Mouse (Mus musculus): ENCODE data around the gene Sys1. TPM values are rescaled to one million over a fixed set of nuclear protein-coding genes. Genes with fewer than 3 reads are reported as not detected.

Sys1 gene
- polyA plus RNA-seq, 1 experiment from 2014 or later = 88.2 TPM

- Histone ChIP-seq H3K4me2 (no peak overlapping the region), H3K9me3 (no peaks in the 10 kb centered on the region), H3K36me3 (no peaks in the 10 kb centered on the region), H3K4me1 (replicated peaks) (no peaks in the 10 kb centered on the region), H3K4me3 (no peak overlapping the region), H3K9ac (no peak overlapping the region), H3K27me3 (no peaks in the 10 kb centered on the region), H3K27ac (replicated peaks) (no peak overlapping the region)
- ATAC-seq (ENCODE audit: low FRiP score, low read depth) = no peak
- 72% methylated on average over 8 of the region's 8 CpGs for WGBS
Observed at GRCm38 (mm10) chr2:164513389-164513788, 56.6 kb downstream of the Sys1 start.

GRCm38 (mm10) chr2:164514916-164515315 lies 58.2 kb downstream of the Sys1 start:
- Histone ChIP-seq H3K36me3 (no peaks in the 10 kb centered on the region), H3K4me1 (replicated peaks) (no peaks in the 10 kb centered on the region), H3K4me3 (no peak overlapping the region), H3K27ac (replicated peaks) (no peak overlapping the region), H3K9ac (no peak overlapping the region), H3K4me2 (no peak overlapping the region), H3K27me3 (no peaks in the 10 kb centered on the region), H3K9me3 (no peaks in the 10 kb centered on the region)
- no peak for ATAC-seq (ENCODE audit: low FRiP score, low read depth)
- WGBS = 81% methylated on average over 3 of the region's 3 CpGs

- H3K27ac ChIP-seq (replicated peaks) = no peak overlapping the region
- ATAC-seq (ENCODE audit: low FRiP score, low read depth) = no peak
- no peaks in the 10 kb centered on the region for H3K9me3 ChIP-seq
- H3K36me3 ChIP-seq = no peaks in the 10 kb centered on the region
- no peaks in the 10 kb centered on the region for H3K27me3 ChIP-seq
- no peaks in the 10 kb centered on the region for H3K4me1 ChIP-seq (replicated peaks)
- no peak overlapping the region for H3K4me3 ChIP-seq
- WGBS = 77% methylated on average over 9 of the region's 9 CpGs
- H3K9ac ChIP-seq = no peak overlapping the region
- H3K4me2 ChIP-seq = no peak overlapping the region
Observed at GRCm38 (mm10) chr2:164515897-164516296, 59.1 kb downstream of the Sys1 start.

- H3K27me3 ChIP-seq = no peaks in the 10 kb centered on the region
- H3K36me3 ChIP-seq = no peaks in the 10 kb centered on the region
- no peaks in the 10 kb centered on the region for H3K9me3 ChIP-seq
- H3K4me1 ChIP-seq (replicated peaks) = no peaks in the 10 kb centered on the region
- no peak for ATAC-seq (ENCODE audit: low FRiP score, low read depth)
- H3K4me3 ChIP-seq = no peak overlapping the region
- H3K4me2 ChIP-seq = no peak overlapping the region
- WGBS = 83% methylated on average over 11 of the region's 11 CpGs
- no peak overlapping the region for H3K9ac ChIP-seq
- no peak overlapping the region for H3K27ac ChIP-seq (replicated peaks)
Observed at GRCm38 (mm10) chr2:164516592-164516991, 59.8 kb downstream of the Sys1 start.

- no peaks in the 10 kb centered on the region for H3K36me3 ChIP-seq
- H3K9me3 ChIP-seq = no peaks in the 10 kb centered on the region
- H3K4me1 ChIP-seq (replicated peaks) = no peaks in the 10 kb centered on the region
- no peaks in the 10 kb centered on the region for H3K27me3 ChIP-seq
- H3K4me2 ChIP-seq = no peak overlapping the region
- H3K27ac ChIP-seq (replicated peaks) = no peak overlapping the region
- no peak overlapping the region for H3K4me3 ChIP-seq
- no peak for ATAC-seq (ENCODE audit: low FRiP score, low read depth)
- WGBS = 29% methylated on average over 10 of the region's 10 CpGs
- H3K9ac ChIP-seq = no peak overlapping the region
Observed at GRCm38 (mm10) chr2:164517485-164518221, 60.9 kb downstream of the Sys1 start.

GRCm38 (mm10) chr2:164518266-164519170 lies 61.8 kb downstream of the Sys1 start:
- no peaks in the 10 kb centered on the region for H3K27me3 ChIP-seq
- no peaks in the 10 kb centered on the region for H3K36me3 ChIP-seq
- no peak overlapping the region for H3K4me2 ChIP-seq
- no peak overlapping the region for H3K27ac ChIP-seq (replicated peaks)
- no peak overlapping the region for H3K4me3 ChIP-seq
- no peaks in the 10 kb centered on the region for H3K9me3 ChIP-seq
- ATAC-seq (ENCODE audit: low FRiP score, low read depth) = no peak
- WGBS = 60% methylated on average over 11 of the region's 11 CpGs
- no peak overlapping the region for H3K9ac ChIP-seq
- no peaks in the 10 kb centered on the region for H3K4me1 ChIP-seq (replicated peaks)

- no peaks in the 10 kb centered on the region for H3K27me3 ChIP-seq
- H3K27ac ChIP-seq (replicated peaks) = no peak overlapping the region
- no peak overlapping the region for H3K9ac ChIP-seq
- WGBS = 82% methylated on average over 6 of the region's 6 CpGs
- no peak for ATAC-seq (ENCODE audit: low FRiP score, low read depth)
- no peak overlapping the region for H3K4me2 ChIP-seq
- no peaks in the 10 kb centered on the region for H3K4me1 ChIP-seq (replicated peaks)
- H3K36me3 ChIP-seq = no peaks in the 10 kb centered on the region
- no peaks in the 10 kb centered on the region for H3K9me3 ChIP-seq
- H3K4me3 ChIP-seq = no peak overlapping the region
Observed at GRCm38 (mm10) chr2:164519171-164519526, 62.4 kb downstream of the Sys1 start.

- H3K4me3 ChIP-seq = no peak overlapping the region
- no peaks in the 10 kb centered on the region for H3K27me3 ChIP-seq
- no peaks in the 10 kb centered on the region for H3K36me3 ChIP-seq
- H3K27ac ChIP-seq (replicated peaks) = no peak overlapping the region
- H3K4me2 ChIP-seq = no peak overlapping the region
- H3K4me1 ChIP-seq (replicated peaks) = no peaks in the 10 kb centered on the region
- WGBS = 15% methylated on average over 3 of the region's 3 CpGs
- no peak overlapping the region for H3K9ac ChIP-seq
- no peaks in the 10 kb centered on the region for H3K9me3 ChIP-seq
- no peak for ATAC-seq (ENCODE audit: low FRiP score, low read depth)
Observed at GRCm38 (mm10) chr2:164520782-164521181, 64.0 kb downstream of the Sys1 start.

- 23% methylated on average over 11 of the region's 11 CpGs for WGBS
- Histone ChIP-seq H3K9me3 (no peaks in the 10 kb centered on the region), H3K4me3 (no peak overlapping the region), H3K27ac (replicated peaks) (no peak overlapping the region), H3K27me3 (no peaks in the 10 kb centered on the region), H3K4me1 (replicated peaks) (no peaks in the 10 kb centered on the region), H3K9ac (no peak overlapping the region), H3K4me2 (no peak overlapping the region), H3K36me3 (no peaks in the 10 kb centered on the region)
- ATAC-seq (ENCODE audit: low FRiP score, low read depth) = no peak
Observed at GRCm38 (mm10) chr2:164521841-164522240, 65.1 kb downstream of the Sys1 start.

- H3K36me3 ChIP-seq = no peaks in the 10 kb centered on the region
- H3K27ac ChIP-seq (replicated peaks) = no peak overlapping the region
- no peak overlapping the region for H3K4me3 ChIP-seq
- WGBS = 40% methylated on average over 8 of the region's 8 CpGs
- no peaks in the 10 kb centered on the region for H3K9me3 ChIP-seq
- no peak overlapping the region for H3K9ac ChIP-seq
- H3K27me3 ChIP-seq = no peaks in the 10 kb centered on the region
- ATAC-seq (ENCODE audit: low FRiP score, low read depth) = no peak
- H3K4me2 ChIP-seq = no peak overlapping the region
- H3K4me1 ChIP-seq (replicated peaks) = no peaks in the 10 kb centered on the region
Observed at GRCm38 (mm10) chr2:164522280-164522679, 65.5 kb downstream of the Sys1 start.

- H3K9ac ChIP-seq = no peak overlapping the region
- ATAC-seq (ENCODE audit: low FRiP score, low read depth) = no peak
- WGBS = 81% methylated on average over 10 of the region's 10 CpGs
- H3K36me3 ChIP-seq = no peaks in the 10 kb centered on the region
- H3K27me3 ChIP-seq = no peaks in the 10 kb centered on the region
- H3K4me3 ChIP-seq = no peak overlapping the region
- no peak overlapping the region for H3K27ac ChIP-seq (replicated peaks)
- H3K4me2 ChIP-seq = no peak overlapping the region
- no peaks in the 10 kb centered on the region for H3K4me1 ChIP-seq (replicated peaks)
- H3K9me3 ChIP-seq = no peaks in the 10 kb centered on the region
Observed at GRCm38 (mm10) chr2:164523301-164523773, 66.6 kb downstream of the Sys1 start.

- WGBS = 81% methylated on average over 5 of the region's 5 CpGs
- no peak for ATAC-seq (ENCODE audit: low FRiP score, low read depth)
- H3K9me3 ChIP-seq = no peaks in the 10 kb centered on the region
- no peak overlapping the region for H3K4me3 ChIP-seq
- H3K9ac ChIP-seq = no peak overlapping the region
- H3K4me2 ChIP-seq = no peak overlapping the region
- H3K36me3 ChIP-seq = no peaks in the 10 kb centered on the region
- no peak overlapping the region for H3K27ac ChIP-seq (replicated peaks)
- no peaks in the 10 kb centered on the region for H3K4me1 ChIP-seq (replicated peaks)
- H3K27me3 ChIP-seq = no peaks in the 10 kb centered on the region
Observed at GRCm38 (mm10) chr2:164528557-164528956, 71.8 kb downstream of the Sys1 start.

Data from hindbrain, embryonic 15.5 days (tissue).